Mouse (Mus musculus): ENCODE measurements at regions not wholly inside any gene's neighbourhood (a gene's known extent, or its start where the extent isn't known, plus 50 kb on each side); places are given as distances from the start of the nearest gene placed in this dataset.

GRCm38 (mm10) chr14:88410722-88411437 is 60.3 kb downstream of the Pcdh20 start:
- DNase-seq: no peak
- intact Hi-C loops (cut with DNase I): no loop called here

DNA sequence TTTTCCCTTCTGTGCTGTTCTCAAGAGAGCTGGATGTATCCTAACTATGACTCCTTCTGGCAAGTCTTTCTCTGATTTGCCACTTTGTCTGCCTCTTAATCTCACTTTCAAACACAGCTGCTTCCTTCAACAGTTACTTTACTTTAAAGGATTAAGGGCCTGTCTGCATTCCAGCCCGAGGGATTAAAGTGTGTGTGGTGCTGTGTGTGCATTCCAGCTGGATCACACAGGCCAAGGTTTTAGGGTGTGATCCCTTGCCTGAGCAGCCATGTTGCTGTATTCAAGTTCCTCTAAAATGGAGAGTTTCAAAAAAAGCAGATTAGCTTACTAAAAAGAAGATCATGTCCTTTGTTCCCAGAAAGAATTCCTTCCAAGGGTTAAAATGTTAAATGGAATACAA is 71.9 kb downstream of the Pcdh20 start:
- no peak for DNase-seq
- intact Hi-C loops (cut with DNase I): no loop called here

DNA sequence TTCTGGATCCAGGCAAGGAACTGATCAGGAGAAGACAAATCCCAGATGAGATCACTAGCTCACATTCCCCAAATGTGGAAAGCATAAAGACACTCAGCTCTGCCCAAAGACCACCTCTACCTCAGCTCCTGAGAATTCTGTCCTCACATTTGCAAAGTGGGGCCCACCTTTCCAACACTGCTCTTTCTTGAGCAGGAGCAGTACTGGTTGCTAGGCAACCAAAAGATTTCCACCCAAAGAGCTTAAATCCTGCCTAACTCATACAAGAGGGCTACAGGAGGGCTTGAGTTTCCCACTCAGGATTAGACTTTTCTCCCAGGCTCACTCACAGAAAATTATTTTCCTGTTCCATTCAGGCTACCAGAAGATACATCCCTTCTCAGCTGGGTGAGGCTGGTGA is 74.0 kb downstream of the Pcdh20 start:
- DNase-seq: no peak
- intact Hi-C loops (cut with DNase I): no loop called here

DNA sequence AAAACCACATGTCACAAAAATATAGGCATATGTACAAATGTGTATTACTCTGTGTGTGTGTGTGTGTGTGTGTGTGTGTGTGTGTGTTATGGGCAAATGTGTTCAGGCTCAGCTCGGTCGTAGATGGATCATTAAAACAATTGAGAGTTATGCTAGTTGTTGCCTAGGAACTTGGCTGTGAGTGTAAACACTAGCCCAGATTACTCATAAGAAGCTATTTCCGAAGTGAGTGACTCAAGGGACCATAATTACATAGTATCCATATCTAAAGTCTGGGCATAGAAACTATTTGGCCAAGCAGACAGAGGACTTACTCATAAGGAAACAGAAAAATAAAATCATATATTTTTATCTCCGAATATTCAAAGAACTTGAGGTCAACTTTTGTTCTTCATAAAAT is 76.2 kb downstream of the Pcdh20 start:
- intact Hi-C loops (cut with DNase I): no loop called here
- no peak for DNase-seq

GRCm38 (mm10) chr14:88384553-88384952 is 86.6 kb downstream of the Pcdh20 start:
- no peak for DNase-seq
- intact Hi-C loops (cut with DNase I): no loop called here

- DNase-seq: peak; percentile 7 to 11
- intact Hi-C loops (cut with DNase I): no loop called here
Observed at GRCm38 (mm10) chr14:88347177-88347576, 124.0 kb downstream of the Pcdh20 start.

DNA sequence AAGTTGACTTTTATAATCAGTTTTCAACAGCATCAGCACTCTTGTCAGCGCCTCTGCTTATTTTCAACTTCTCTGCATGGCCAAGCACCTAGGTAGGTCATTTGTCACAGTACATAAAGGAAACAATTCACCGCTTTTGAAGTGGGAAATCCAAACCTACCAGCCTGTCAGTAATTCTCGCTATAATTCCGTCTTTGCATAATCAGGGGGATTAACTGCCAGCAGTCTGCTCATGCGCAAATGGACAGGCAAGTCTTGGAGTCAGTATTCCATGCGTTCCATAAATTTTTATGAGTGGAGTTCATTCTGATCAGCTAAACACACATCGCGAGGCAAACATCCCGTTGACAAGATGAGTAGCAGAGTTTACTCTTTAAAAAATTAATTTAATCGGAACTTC is 133.9 kb downstream of the Pcdh20 start:
- no peak for DNase-seq
- intact Hi-C loops (cut with DNase I): no loop called here

DNA sequence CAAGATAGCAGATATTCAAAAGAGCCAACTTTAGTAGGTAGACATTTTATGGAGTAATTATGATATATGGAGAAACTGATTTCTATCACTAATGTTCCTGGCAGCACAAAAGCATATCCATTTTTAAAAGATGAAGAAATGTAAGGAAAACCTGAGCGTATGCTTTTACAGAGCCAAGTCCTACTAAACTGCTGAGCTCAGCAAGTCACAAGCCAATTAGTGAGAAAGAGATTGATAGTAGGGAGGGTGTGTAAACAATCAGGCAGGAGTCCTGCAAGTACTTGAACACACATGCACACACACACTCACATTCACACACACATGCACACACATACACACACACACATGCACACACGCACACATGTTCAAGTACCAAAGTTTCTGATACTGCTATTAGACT is 140.6 kb downstream of the Pcdh20 start:
- intact Hi-C loops (cut with DNase I): no loop called here
- no peak for DNase-seq

DNA sequence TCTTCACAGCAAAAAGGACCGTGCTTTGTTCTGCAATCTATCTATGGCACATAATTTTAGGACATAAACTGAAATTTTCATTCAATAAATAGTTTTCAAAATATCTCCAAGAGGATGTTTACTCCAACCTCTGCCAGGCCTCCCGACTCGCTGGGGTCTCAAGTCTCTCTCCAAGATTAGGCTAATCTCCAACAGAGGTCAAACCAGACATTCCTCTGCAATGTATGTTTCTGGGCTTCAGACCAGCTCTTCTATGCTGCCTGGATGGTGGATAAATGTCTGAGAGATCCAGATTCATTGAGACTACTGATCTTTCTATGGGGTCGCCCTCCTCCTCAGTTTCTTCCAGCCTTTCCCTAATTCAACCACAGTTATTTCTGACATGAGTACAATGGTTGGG is 144.8 kb downstream of the Pcdh20 start:
- DNase-seq: no peak
- intact Hi-C loops (cut with DNase I): no loop called here

- DNase-seq: no peak
- intact Hi-C loops (cut with DNase I): loop anchor here (2.0 kb wide), 1 partner anchor 814 kb away; no protein-coding TSS in a partner anchor
Observed at GRCm38 (mm10) chr14:88278327-88278726, 192.9 kb downstream of the Pcdh20 start.

GRCm38 (mm10) chr14:88264771-88265170 is 206.4 kb downstream of the Pcdh20 start:
- intact Hi-C loops (cut with DNase I): no loop called here
- no peak for DNase-seq

- intact Hi-C loops (cut with DNase I): no loop called here
- no peak for DNase-seq
Observed at GRCm38 (mm10) chr14:88259034-88259433, 212.2 kb downstream of the Pcdh20 start.

DNA sequence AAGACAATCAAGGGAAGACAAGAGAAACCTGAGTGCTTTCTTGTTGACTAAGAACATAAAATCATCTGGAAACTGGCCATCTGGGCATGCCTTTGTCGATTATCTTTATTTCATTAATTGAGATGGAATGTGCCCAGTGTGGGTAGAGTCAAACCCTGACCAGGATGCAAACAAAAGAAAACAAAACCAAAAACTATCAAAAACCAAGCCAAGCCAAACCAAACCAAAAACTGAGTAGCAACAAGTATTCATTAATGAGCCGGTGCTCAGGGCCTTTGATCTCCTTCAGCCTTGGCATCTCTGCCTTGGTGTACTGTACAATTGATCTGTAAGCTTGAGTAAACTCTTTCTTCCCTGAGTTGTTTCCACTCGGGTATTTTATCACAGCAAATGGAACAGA is 216.1 kb downstream of the Pcdh20 start:
- intact Hi-C loops (cut with DNase I): no loop called here
- no peak for DNase-seq
